Mouse (Mus musculus): ENCODE measurements around the gene Idua. TPM values are rescaled to one million over a fixed set of nuclear protein-coding genes. Genes with fewer than 3 reads are reported as not detected.
"Not testable (repeated sequence)": the region's sequence is repeated elsewhere in the genome, so short reads cannot be mapped to it uniquely, and the experiment has no call there.

The Idua gene
- polyA plus RNA-seq, 1 experiment from 2014 or later = 12.3 TPM

GRCm38 (mm10) chr5:108633676-108634075 is 26.5 kb upstream of the Idua start:
- Histone ChIP-seq H3K27me3 (ENCODE audit: insufficient read depth, low read length) (no peaks in the 10 kb centered on the region), H3K9me3 (ENCODE audit: low read depth, low read length) (no peaks in the 10 kb centered on the region), H3K4me2 (no peak overlapping the region), H3K36me3 (ENCODE audit: insufficient read depth) (0 out of 2 replicates have a peak, but pooled peaks cover 5% of the 10 kb centered on the region), H3K9ac (no peak overlapping the region), H3K4me3 (ENCODE audit: low read depth, low read length) (no peak overlapping the region), H3K27ac (ENCODE audit: low read depth) (no peak overlapping the region), H3K4me1 (ENCODE audit: insufficient read depth) (peaks cover 7% of the 10 kb centered on the region)
- no peak for TF ChIP-seq CTCF (IDR thresholded peaks at IDR 0.05; ENCODE audit: low read depth)
- DNase-seq (no peak), ATAC-seq (ENCODE audit: insufficient read depth) (no peak)
- 83% methylated on average over 4 of the region's 4 CpGs for WGBS

GRCm38 (mm10) chr5:108634088-108634487 is 26.0 kb upstream of the Idua start:
- ATAC-seq (ENCODE audit: insufficient read depth); H3K27ac ChIP-seq (ENCODE audit: low read depth); H3K36me3 ChIP-seq (ENCODE audit: insufficient read depth); H3K27me3 ChIP-seq (ENCODE audit: insufficient read depth, low read length); H3K4me2 ChIP-seq; H3K9me3 ChIP-seq (ENCODE audit: low read depth, low read length); H3K9ac ChIP-seq; DNase-seq; H3K4me1 ChIP-seq (ENCODE audit: insufficient read depth); H3K4me3 ChIP-seq (ENCODE audit: low read depth, low read length): not testable (repeated sequence)
- WGBS = 86% methylated on average over 2 of the region's 3 CpGs

GRCm38 (mm10) chr5:108636172-108636571 is 24.0 kb upstream of the Idua start:
- no peaks in the 10 kb centered on the region for H3K27me3 ChIP-seq (ENCODE audit: insufficient read depth, low read length)
- 0 out of 2 replicates have a peak, but pooled peaks cover 11% of the 10 kb centered on the region for H3K36me3 ChIP-seq (ENCODE audit: insufficient read depth)
- no peaks in the 10 kb centered on the region for H3K9me3 ChIP-seq (ENCODE audit: low read depth, low read length)
- H3K27ac ChIP-seq (ENCODE audit: low read depth) = no peak overlapping the region
- TF ChIP-seq CTCF (IDR thresholded peaks at IDR 0.05; ENCODE audit: low read depth) = no peak
- no peaks in the 10 kb centered on the region for H3K4me1 ChIP-seq (ENCODE audit: insufficient read depth)
- H3K4me2 ChIP-seq = no peak overlapping the region
- WGBS = 66% methylated on average over 4 of the region's 4 CpGs
- no peak overlapping the region for H3K9ac ChIP-seq
- H3K4me3 ChIP-seq (ENCODE audit: low read depth, low read length) = no peak overlapping the region
- no peak for ATAC-seq (ENCODE audit: insufficient read depth)
- no peak for DNase-seq

GRCm38 (mm10) chr5:108643674-108644073 is 16.5 kb upstream of the Idua start:
- Histone ChIP-seq H3K4me1 (ENCODE audit: insufficient read depth) (no peaks in the 10 kb centered on the region), H3K9ac (no peak overlapping the region), H3K4me3 (ENCODE audit: low read depth, low read length) (no peak overlapping the region), H3K36me3 (ENCODE audit: insufficient read depth) (peaks cover 60% of the 10 kb centered on the region), H3K27ac (ENCODE audit: low read depth) (no peak overlapping the region), H3K4me2 (no peak overlapping the region), H3K27me3 (ENCODE audit: insufficient read depth, low read length) (no peaks in the 10 kb centered on the region), H3K9me3 (ENCODE audit: low read depth, low read length) (no peaks in the 10 kb centered on the region)
- ATAC-seq (ENCODE audit: insufficient read depth) = no peak
- no peak for TF ChIP-seq CTCF (IDR thresholded peaks at IDR 0.05; ENCODE audit: low read depth)
- DNase-seq = no peak
- 62% methylated on average over 2 of the region's 2 CpGs for WGBS

GRCm38 (mm10) chr5:108645651-108646342 is 14.3 kb upstream of the Idua start:
- ATAC-seq (ENCODE audit: insufficient read depth) (no peak), DNase-seq (no peak)
- Histone ChIP-seq H3K9me3 (ENCODE audit: low read depth, low read length) (no peaks in the 10 kb centered on the region), H3K36me3 (ENCODE audit: insufficient read depth) (peaks cover 77% of the 10 kb centered on the region), H3K9ac (no peak overlapping the region), H3K4me3 (ENCODE audit: low read depth, low read length) (no peak overlapping the region), H3K4me1 (ENCODE audit: insufficient read depth) (no peaks in the 10 kb centered on the region), H3K27me3 (ENCODE audit: insufficient read depth, low read length) (no peaks in the 10 kb centered on the region), H3K27ac (ENCODE audit: low read depth) (no peak overlapping the region), H3K4me2 (no peak overlapping the region)
- no peak for TF ChIP-seq CTCF (IDR thresholded peaks at IDR 0.05; ENCODE audit: low read depth)
- 87% methylated on average over 9 of the region's 9 CpGs for WGBS

GRCm38 (mm10) chr5:108646343-108646660 is 13.8 kb upstream of the Idua start:
- Histone ChIP-seq H3K4me3 (ENCODE audit: low read depth, low read length) (no peak overlapping the region), H3K27ac (ENCODE audit: low read depth) (no peak overlapping the region), H3K4me1 (ENCODE audit: insufficient read depth) (no peaks in the 10 kb centered on the region), H3K36me3 (ENCODE audit: insufficient read depth) (peaks cover 79% of the 10 kb centered on the region), H3K9me3 (ENCODE audit: low read depth, low read length) (no peaks in the 10 kb centered on the region), H3K9ac (no peak overlapping the region), H3K4me2 (no peak overlapping the region), H3K27me3 (ENCODE audit: insufficient read depth, low read length) (no peaks in the 10 kb centered on the region)
- DNase-seq (no peak), ATAC-seq (ENCODE audit: insufficient read depth) (no peak)
- no peak for TF ChIP-seq CTCF (IDR thresholded peaks at IDR 0.05; ENCODE audit: low read depth)
- WGBS = 91% methylated on average over 3 of the region's 3 CpGs

GRCm38 (mm10) chr5:108647311-108647710 is 12.8 kb upstream of the Idua start:
- no peaks in the 10 kb centered on the region for H3K27me3 ChIP-seq (ENCODE audit: insufficient read depth, low read length)
- DNase-seq (no peak), ATAC-seq (ENCODE audit: insufficient read depth) (no peak)
- no peak for TF ChIP-seq CTCF (IDR thresholded peaks at IDR 0.05; ENCODE audit: low read depth)
- no peak overlapping the region for H3K4me2 ChIP-seq
- 86% methylated on average over 2 of the region's 2 CpGs for WGBS
- no peak overlapping the region for H3K9ac ChIP-seq
- H3K36me3 ChIP-seq (ENCODE audit: insufficient read depth) = peaks cover 81% of the 10 kb centered on the region
- H3K9me3 ChIP-seq (ENCODE audit: low read depth, low read length) = no peaks in the 10 kb centered on the region
- H3K27ac ChIP-seq (ENCODE audit: low read depth) = no peak overlapping the region
- no peak overlapping the region for H3K4me3 ChIP-seq (ENCODE audit: low read depth, low read length)
- H3K4me1 ChIP-seq (ENCODE audit: insufficient read depth) = no peaks in the 10 kb centered on the region

Data from lung, embryonic 14.5 days (tissue).